ENCODE assay signal across 10 mouse cellular contexts in genomic region chrX:36551351-36551750, GRCm38 (mm10). TPM values are rescaled to one million over a fixed set of nuclear protein-coding genes. Genes with fewer than 3 reads are reported as not detected.
DNase-seq lines count a peak whose midpoint lies in the region; ATAC-seq and TF ChIP-seq lines count a peak whose summit lies in the region.
"Had no signal": no experiment of that assay in that cellular context is flagged by ENCODE, and none has a peak within 500 bp of the region (broad histone marks: within the 10 kb centered on the region; RNA-seq: fewer than 3 reads in every experiment).

No protein-coding gene starts in this region.

- 32% methylated on average over 6 of the region's 6 CpGs for WGBS in heart, embryonic 12.5 days
- WGBS in embryonic facial prominence, embryonic 13.5 days: 31% methylated on average over 6 of the region's 6 CpGs
- 30% methylated on average over 6 of the region's 6 CpGs for WGBS in limb, embryonic 15.5 days

- H3K9me3 ChIP-seq in heart, embryonic 12.5 days (replicated peaks): no peaks in the 10 kb centered on the region
- H3K9me3 ChIP-seq in CH12.LX (replicated peaks; ENCODE audit: low read length): no peaks in the 10 kb centered on the region
- H3K9me3 ChIP-seq in embryonic facial prominence, embryonic 13.5 days: no peaks in the 10 kb centered on the region
- no peaks in the 10 kb centered on the region for H3K9me3 ChIP-seq in limb, embryonic 15.5 days

- H3K4me3 ChIP-seq in heart, embryonic 12.5 days: no peak overlapping the region
- no peak overlapping the region for H3K4me3 ChIP-seq in CH12.LX (replicated peaks in 1 of 3; ENCODE audit: low read depth in 2 of 3, low read length in 2 of 3, poor library complexity in 1 of 3)
- H3K4me3 ChIP-seq in embryonic facial prominence, embryonic 13.5 days: no peak overlapping the region
- H3K4me3 ChIP-seq in limb, embryonic 15.5 days: no peak overlapping the region

- no peak for ATAC-seq in heart, embryonic 12.5 days (ENCODE audit: insufficient number of reproducible peaks, low FRiP score)
- no peak for ATAC-seq in embryonic facial prominence, embryonic 13.5 days (ENCODE audit: insufficient number of reproducible peaks, insufficient read depth, low FRiP score, low TSS enrichment, low read depth)
- no peak for ATAC-seq in limb, embryonic 15.5 days (ENCODE audit: insufficient number of reproducible peaks, low FRiP score, low TSS enrichment, low read depth)

- in situ Hi-C loops in CH12.LX (cut with MboI; ENCODE audit: low pct_ligation_motif_present, low pct_unique_long_range_greater_than_20kb, low sequenced_read_pairs): no loop called here

- H3K36me3 ChIP-seq in heart, embryonic 12.5 days: no peaks in the 10 kb centered on the region
- no peaks in the 10 kb centered on the region for H3K36me3 ChIP-seq in CH12.LX (replicated peaks in 1 of 2; ENCODE audit: control insufficient read depth in 1 of 2, insufficient read depth in 1 of 2, low read length in 1 of 2)
- no peaks in the 10 kb centered on the region for H3K36me3 ChIP-seq in embryonic facial prominence, embryonic 13.5 days
- no peaks in the 10 kb centered on the region for H3K36me3 ChIP-seq in limb, embryonic 15.5 days

- no peaks in the 10 kb centered on the region for H3K27me3 ChIP-seq in heart, embryonic 12.5 days (replicated peaks)
- no peaks in the 10 kb centered on the region for H3K27me3 ChIP-seq in CH12.LX (replicated peaks)
- no peaks in the 10 kb centered on the region for H3K27me3 ChIP-seq in embryonic facial prominence, embryonic 13.5 days
- H3K27me3 ChIP-seq in limb, embryonic 15.5 days: no peaks in the 10 kb centered on the region

- H3K27ac ChIP-seq in heart, embryonic 12.5 days (ENCODE audit: poor library complexity, severe bottlenecking): peak overlapping the region; percentile 54; the same call in 1 of the 2 replicates
- no peak overlapping the region for H3K27ac ChIP-seq in CH12.LX (ENCODE audit: insufficient read depth, low read depth)
- H3K27ac ChIP-seq in embryonic facial prominence, embryonic 13.5 days: peak overlapping the region; percentile 86
- peak overlapping the region; percentile 86 for H3K27ac ChIP-seq in limb, embryonic 15.5 days

- H3K79me2 ChIP-seq in CH12.LX (replicated peaks; ENCODE audit: control insufficient read depth, extremely low read depth, insufficient read depth, poor library complexity, severe bottlenecking): no peaks in the 10 kb centered on the region

- TF ChIP-seq CTCF in CH12.LX (conservative IDR thresholded peaks at IDR 0.05 in 1 of 2, IDR thresholded peaks at IDR 0.05 in 1 of 2; ENCODE audit: low read depth in 2 of 2, low read length in 2 of 2): no peak

- dilution Hi-C loops in CH12.LX (cut with MboI; ENCODE audit: extremely low pct_ligation_motif_present, extremely low pct_unique_long_range_greater_than_20kb, low sequenced_read_pairs): no loop called here

- intact Hi-C loops in heart, postnatal 25 days (cut with DNase I): no loop called here

- no peaks in the 10 kb centered on the region for H3K4me1 ChIP-seq in heart, embryonic 12.5 days (replicated peaks)
- H3K4me1 ChIP-seq in CH12.LX (ENCODE audit: control insufficient read depth in 1 of 2, insufficient read depth in 2 of 2): peaks cover 0 to 3% of the 10 kb centered on the region in 2 experiments; a peak in 1 of 4 replicates
- peaks cover 9% of the 10 kb centered on the region; the same call in 1 of the 2 replicates for H3K4me1 ChIP-seq in embryonic facial prominence, embryonic 13.5 days
- H3K4me1 ChIP-seq in limb, embryonic 15.5 days: peaks cover 14% of the 10 kb centered on the region

- H3K9ac ChIP-seq in heart, embryonic 12.5 days: no peak overlapping the region
- no peak overlapping the region for H3K9ac ChIP-seq in CH12.LX (ENCODE audit: insufficient read depth, low read depth)
- no peak overlapping the region for H3K9ac ChIP-seq in embryonic facial prominence, embryonic 13.5 days
- H3K9ac ChIP-seq in limb, embryonic 15.5 days: no peak overlapping the region

- no peak for DNase-seq in heart, postnatal 25 days (ENCODE audit: low spot score)
- no peak for DNase-seq in CH12.LX (ENCODE audit: extremely low read depth)
- no peak for DNase-seq in cerebellum, adult 18-20 months
- no peak for DNase-seq in left cerebral cortex, adult 8-10 months (ENCODE audit: low spot score in 2 of 2)
- DNase-seq in urinary bladder, postnatal 36 days (ENCODE audit: low spot score in 2 of 2): no peak

- TF ChIP-seq RAD21 in CH12.LX (IDR thresholded peaks at IDR 0.05; ENCODE audit: low read depth, low read length): no peak

- no peak for TF ChIP-seq EP300 in CH12.LX (IDR thresholded peaks at IDR 0.05; ENCODE audit: low read length)

- no peak overlapping the region for H3K4me2 ChIP-seq in heart, embryonic 12.5 days
- H3K4me2 ChIP-seq in CH12.LX (ENCODE audit: insufficient read depth, low read depth, poor library complexity, severe bottlenecking): peak overlapping the region; percentile 57
- peak overlapping the region; percentile 24 for H3K4me2 ChIP-seq in embryonic facial prominence, embryonic 13.5 days
- H3K4me2 ChIP-seq in limb, embryonic 15.5 days: peak overlapping the region; percentile 4; the same call in 1 of the 2 replicates

- no peak for TF ChIP-seq POLR2A in CH12.LX (IDR thresholded peaks at IDR 0.05; ENCODE audit: low read depth, low read length)

TF ChIP-seq in CH12.LX, 34 proteins besides CTCF, POLR2A, EP300 and RAD21:
- no peak for TF ChIP-seq CHD2 (IDR thresholded peaks at IDR 0.05; ENCODE audit: low read length)
- no peak for TF ChIP-seq USF2 (conservative IDR thresholded peaks at IDR 0.05; ENCODE audit: low read depth, low read length)
- no peak for TF ChIP-seq MEF2A (IDR thresholded peaks at IDR 0.05; ENCODE audit: borderline replicate concordance, low read depth, low read length)
- TF ChIP-seq KAT2A (IDR thresholded peaks at IDR 0.05; ENCODE audit: insufficient replicate concordance, low read length): no peak
- no peak for TF ChIP-seq JUN (IDR thresholded peaks at IDR 0.05; ENCODE audit: insufficient read depth, low read depth, low read length)
- no peak for TF ChIP-seq ZNF384 (IDR thresholded peaks at IDR 0.05; ENCODE audit: low read depth, low read length)
- no peak for TF ChIP-seq UBTF (IDR thresholded peaks at IDR 0.05; ENCODE audit: low read depth, low read length)
- no peak for TF ChIP-seq MYC (IDR thresholded peaks at IDR 0.05; ENCODE audit: low read depth, low read length)
- TF ChIP-seq ELF1 (IDR thresholded peaks at IDR 0.05; ENCODE audit: low read depth, low read length): no peak

RNA-seq across cellular contexts. Expression of gene Pgrmc1, which starts 46.7 kb away (rescaled TPM):
- 144 TPM in 2 replicates for polyA plus RNA-seq in heart, embryonic 12.5 days (2016; fragmentation: Nextera tagmentation; extraction: Ambion mirVana)
- 10 to 100 TPM; 19.5 to 20.1 TPM for total RNA-seq in heart, postnatal 25 days (2021)
- total RNA-seq in CH12.LX (2012; rRNA removed) (71.4 and 73.7 TPM in 2 replicates), CH12.LX (2014; rRNA removed) (174 and 190 TPM in 2 replicates)
- 87.2 and 91.4 TPM in 2 replicates for polyA plus RNA-seq in CH12.LX (2012; ENCODE audit: insufficient read length, low read depth)
- polyA plus RNA-seq in embryonic facial prominence, embryonic 13.5 days (2015; fragmentation: Nextera tagmentation; extraction: Ambion mirVana): 368 and 407 TPM in 2 replicates
- polyA plus RNA-seq in limb, embryonic 15.5 days (2015; fragmentation: Nextera tagmentation; extraction: Ambion mirVana): 283 and 288 TPM in 2 replicates
- 100 to 1,000 TPM; 272 to 296 (median 284) TPM for total RNA-seq in left cerebral cortex, adult 8-10 months (2022)

RNA-seq across cellular contexts. Expression of gene Gm14569, which starts 59.7 kb away (rescaled TPM):
- polyA plus RNA-seq in heart, embryonic 12.5 days (2016; fragmentation: Nextera tagmentation; extraction: Ambion mirVana): not detected in 2 replicates
- not detected for total RNA-seq in heart, postnatal 25 days (2021)
- not detected in 2 replicates for total RNA-seq in CH12.LX (2012; rRNA removed)
- total RNA-seq in CH12.LX (2014; rRNA removed): not detected in 2 replicates
- not detected in 2 replicates for polyA plus RNA-seq in CH12.LX (2012; ENCODE audit: insufficient read length, low read depth)
- not detected in 2 replicates for polyA plus RNA-seq in embryonic facial prominence, embryonic 13.5 days (2015; fragmentation: Nextera tagmentation; extraction: Ambion mirVana)
- polyA plus RNA-seq in limb, embryonic 15.5 days (2015; fragmentation: Nextera tagmentation; extraction: Ambion mirVana): not detected in 2 replicates
- under 1 TPM in 1 of 4 experiments, not detected in 3; 0.25 TPM for total RNA-seq in left cerebral cortex, adult 8-10 months (2022)
- total RNA-seq: MEL had no signal
- polyA plus RNA-seq: neural tube, embryonic 11.5 days had no signal
